Mouse (Mus musculus) midbrain, embryonic 10.5 days (tissue): Measurements from ENCODE around the gene Tnfrsf8. TPM values are rescaled to one million over a fixed set of nuclear protein-coding genes. Genes with fewer than 3 reads are reported as not detected.

Source experiments
- DNase-seq: peaks from one replicate; pipeline ENCODE4 v3.0.0-alpha.2; 2017; ENCODE audit warnings: low spot score
- H3K27ac ChIP-seq: fragments of 300-500 bp; sonication (generic); replicated peaks from 2 replicates; pipeline ENCODE4 v1.5.1; 2016; ENCODE audit warnings: mild to moderate bottlenecking
- H3K27me3 ChIP-seq: fragments of 300-500 bp; sonication (generic); 2 replicates; pipeline ENCODE4 v1.6.1; 2016; ENCODE audit warnings: low read depth, mild to moderate bottlenecking; ENCODE audit not compliant: poor library complexity, severe bottlenecking
- H3K36me3 ChIP-seq: fragments of 300-500 bp; sonication (generic); 2 replicates; pipeline ENCODE4 v1.6.1; 2016; ENCODE audit warnings: mild to moderate bottlenecking, moderate library complexity
- H3K4me1 ChIP-seq: fragments of 300-500 bp; sonication (generic); 2 replicates; pipeline ENCODE4 v1.6.1; 2016
- H3K4me3 ChIP-seq: fragments of 300-500 bp; sonication (generic); 2 replicates; pipeline ENCODE4 v1.5.1; 2016; ENCODE audit warnings: mild to moderate bottlenecking, moderate library complexity
- H3K9me3 ChIP-seq: fragments of 300-500 bp; sonication (generic); replicated peaks from 2 replicates; pipeline ENCODE4 v1.6.1; 2016; ENCODE audit warnings: mild to moderate bottlenecking
- WGBS: fragments of 180-500 bp; shearing (Covaris S2); methylation state at CpG from one replicate; pipeline ENCODE4 v1.1.7; 2016; 5-methylcytosine and 5-hydroxymethylcytosine counted together
- polyA plus RNA-seq: library from polyadenylated mRNA; unstranded; fragments of >200 nt; fragmentation: Nextera tagmentation; extraction: Ambion mirVana; gene quantifications from 2 replicates; pipeline ENCODE4 v1.2.1, GENCODE M21; 2016

Tnfrsf8 gene
- polyA plus RNA-seq, 1 experiment from 2014 or later: not detected

DNA sequence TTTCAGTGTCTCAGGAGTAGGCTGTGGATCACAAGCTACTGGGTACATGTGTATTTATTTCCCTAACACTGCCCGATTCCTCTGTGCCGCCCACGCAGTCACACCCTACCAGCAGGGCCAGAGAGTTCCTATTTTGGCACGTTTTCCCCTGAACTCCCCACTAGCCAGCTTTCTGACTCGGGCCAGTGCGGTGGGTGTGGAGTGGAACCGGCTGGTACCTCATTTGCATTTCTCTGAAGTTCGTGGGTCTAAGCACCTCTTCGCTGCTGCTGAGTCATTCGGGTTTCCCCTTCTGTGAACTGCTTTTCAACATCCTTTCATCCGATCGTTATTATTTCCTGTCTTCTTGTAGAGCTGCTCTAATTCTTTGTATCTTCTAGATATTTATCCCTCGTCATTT lies 60.5 kb downstream of the Tnfrsf8 start:
- Histone ChIP-seq H3K27ac (no peak overlapping the region), H3K36me3 (no peaks in the 10 kb centered on the region), H3K9me3 (no peaks in the 10 kb centered on the region), H3K4me1 (no peaks in the 10 kb centered on the region), H3K27me3 (no peaks in the 10 kb centered on the region), H3K4me3 (no peak overlapping the region)
- 64% methylated on average over 13 of the region's 13 CpGs for WGBS
- no peak for DNase-seq

DNA sequence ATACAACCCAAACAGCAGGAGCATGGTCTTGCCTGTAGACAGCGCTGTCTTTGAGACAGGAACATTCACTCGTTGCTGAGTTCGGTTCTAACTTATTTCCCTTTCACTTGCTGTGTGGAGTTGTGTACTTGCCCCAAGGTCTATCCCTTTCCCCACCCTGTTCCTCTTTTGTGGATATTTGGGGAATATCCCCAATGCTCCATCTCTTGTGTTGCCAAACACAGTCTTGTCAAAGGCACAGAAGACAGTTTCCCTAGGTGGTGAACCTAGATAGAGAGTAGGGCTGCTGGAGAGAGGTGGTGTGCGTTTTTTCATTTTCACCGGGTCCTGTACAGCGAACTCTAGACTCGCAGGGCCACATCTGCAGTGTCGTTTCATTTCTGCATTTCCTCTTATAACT lies 62.4 kb downstream of the Tnfrsf8 start:
- H3K4me1 ChIP-seq: no peaks in the 10 kb centered on the region
- H3K27me3 ChIP-seq: peaks cover 9% of the 10 kb centered on the region
- no peak for DNase-seq
- no peaks in the 10 kb centered on the region for H3K9me3 ChIP-seq
- H3K36me3 ChIP-seq: no peaks in the 10 kb centered on the region
- WGBS: 92% methylated on average over 8 of the region's 8 CpGs
- H3K4me3 ChIP-seq: no peak overlapping the region
- H3K27ac ChIP-seq: no peak overlapping the region

DNA sequence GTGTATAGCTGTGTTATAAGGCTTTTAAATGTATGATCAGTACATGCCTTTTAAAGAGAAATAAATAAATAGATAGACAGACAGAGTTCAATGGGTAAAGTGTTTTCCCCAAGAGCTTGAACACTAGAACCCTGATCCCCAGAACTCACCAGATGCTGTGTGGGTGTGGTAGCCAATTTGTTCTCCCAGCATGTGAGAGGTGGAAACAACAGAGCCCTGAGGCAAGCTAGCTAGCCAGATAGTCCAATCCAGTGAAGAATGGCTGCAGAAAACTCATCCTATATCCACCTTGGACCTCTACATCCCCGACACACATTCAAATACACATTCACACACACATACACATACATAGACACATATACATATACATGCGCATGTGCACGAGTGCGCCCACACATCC lies 63.4 kb downstream of the Tnfrsf8 start:
- no peak for DNase-seq
- peaks cover 20% of the 10 kb centered on the region for H3K27me3 ChIP-seq
- H3K4me3 ChIP-seq: no peak overlapping the region
- H3K36me3 ChIP-seq: no peaks in the 10 kb centered on the region
- H3K4me1 ChIP-seq: peaks cover 5% of the 10 kb centered on the region
- H3K9me3 ChIP-seq: no peaks in the 10 kb centered on the region
- 93% methylated on average over 4 of the region's 4 CpGs for WGBS
- no peak overlapping the region for H3K27ac ChIP-seq

DNA sequence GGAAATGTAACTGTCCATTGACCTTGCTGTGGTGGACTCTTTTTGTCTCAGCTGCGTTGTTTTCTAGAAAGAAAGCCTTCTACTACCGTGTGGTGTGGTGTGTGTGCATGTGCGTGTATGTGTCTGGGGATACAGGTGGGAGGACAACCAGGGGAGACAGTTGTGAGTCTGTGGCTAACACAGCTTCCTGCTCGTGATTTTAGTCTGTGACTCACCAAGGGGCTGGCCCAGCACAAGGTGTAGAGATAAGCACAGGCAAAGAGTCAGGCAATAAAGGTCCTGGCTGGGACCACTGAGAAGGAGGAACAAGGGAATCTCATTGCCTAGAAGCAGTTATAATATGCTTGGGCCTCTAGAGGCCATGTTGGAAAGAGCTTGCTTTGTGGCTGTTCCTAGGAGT lies 65.0 kb downstream of the Tnfrsf8 start:
- DNase-seq: no peak
- Histone ChIP-seq H3K4me1 (peaks cover 14% of the 10 kb centered on the region), H3K9me3 (no peaks in the 10 kb centered on the region), H3K27me3 (peaks cover 35% of the 10 kb centered on the region), H3K36me3 (no peaks in the 10 kb centered on the region), H3K4me3 (no peak overlapping the region), H3K27ac (no peak overlapping the region)
- WGBS: 86% methylated on average over 4 of the region's 4 CpGs

DNA sequence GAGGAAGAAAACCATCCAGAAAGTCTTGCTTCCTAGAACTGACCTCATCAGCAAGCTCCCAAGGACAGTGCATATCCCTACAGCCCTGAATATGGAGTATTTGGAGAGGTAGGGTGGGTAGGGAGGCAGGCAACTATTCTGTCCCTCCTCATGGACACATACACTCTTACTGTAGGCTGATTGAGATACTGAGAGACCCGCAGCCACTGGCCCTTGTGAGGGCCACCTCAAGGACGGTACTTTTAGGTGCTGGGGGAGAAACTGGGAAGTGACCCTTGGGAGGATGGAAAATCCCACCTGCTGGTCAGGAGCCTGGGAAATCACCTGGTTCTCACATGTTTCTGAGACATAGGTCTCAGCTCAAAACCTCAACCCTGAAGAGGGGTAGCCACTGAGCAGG lies 67.4 kb downstream of the Tnfrsf8 start:
- DNase-seq: no peak
- Histone ChIP-seq H3K27ac (no peak overlapping the region), H3K36me3 (no peaks in the 10 kb centered on the region), H3K9me3 (no peaks in the 10 kb centered on the region), H3K27me3 (peaks cover 42% of the 10 kb centered on the region), H3K4me3 (no peak overlapping the region), H3K4me1 (peaks cover 14% of the 10 kb centered on the region)
- 70% methylated on average over 2 of the region's 2 CpGs for WGBS

DNA sequence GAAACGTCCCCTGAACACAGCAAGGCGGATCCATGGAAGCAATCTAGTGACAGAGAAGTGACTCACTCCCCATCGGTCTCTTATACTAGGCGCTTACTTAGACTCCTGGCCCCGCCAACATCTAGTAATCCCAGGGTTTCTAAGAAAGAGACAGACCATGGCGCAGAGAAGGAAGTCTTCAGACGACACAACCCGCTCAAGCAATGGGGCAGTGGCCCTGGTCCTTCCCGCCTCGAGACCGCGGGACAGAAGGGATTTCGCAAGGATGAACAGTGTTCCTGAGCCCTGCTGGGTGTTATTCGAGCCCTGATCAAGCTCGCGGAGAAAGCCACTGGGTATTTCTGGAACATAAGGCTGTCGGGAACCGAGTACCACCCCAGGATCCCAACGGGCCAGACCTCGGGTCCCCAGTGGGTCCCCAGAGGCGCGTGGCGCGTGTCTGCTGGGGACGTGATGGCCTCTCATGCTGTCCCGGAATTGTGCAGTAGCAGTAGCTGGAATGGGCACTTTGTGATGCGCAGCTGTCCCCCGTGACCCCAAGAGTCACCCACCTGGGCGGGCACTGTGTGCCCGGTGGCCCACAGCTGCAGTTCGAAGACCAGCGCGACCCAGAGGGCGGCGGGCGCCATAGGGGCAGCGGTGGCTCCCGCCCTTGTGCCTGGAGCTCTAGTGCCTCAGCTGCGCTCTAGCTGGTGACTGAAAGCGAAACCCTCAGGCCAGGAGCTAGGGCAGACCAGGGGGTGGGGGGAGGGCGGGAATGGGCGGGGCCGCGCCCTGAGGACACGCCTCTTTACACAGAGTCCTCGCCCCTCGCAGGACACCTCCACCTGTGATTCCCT lies 68.6 kb downstream of the Tnfrsf8 start, which contains the start of gene Tnfrsf1b:
Gene Tnfrsf1b, minus strand, starts transcription at position 698 of the 839 bp plus-strand sequence.
- peak; percentile 48 for DNase-seq
- H3K27ac ChIP-seq: peak within 1 kb of the TSS; percentile 75
- WGBS: 1% methylated on average over 47 of the region's 47 CpGs
- peaks cover 14% of the 10 kb centered on the region for H3K4me1 ChIP-seq
- peak within 1 kb of the TSS; percentile 62 for H3K4me3 ChIP-seq
- peaks cover 42% of the 10 kb centered on the region for H3K27me3 ChIP-seq
- no peaks in the 10 kb centered on the region for H3K36me3 ChIP-seq
- H3K9me3 ChIP-seq: no peaks in the 10 kb centered on the region

DNA sequence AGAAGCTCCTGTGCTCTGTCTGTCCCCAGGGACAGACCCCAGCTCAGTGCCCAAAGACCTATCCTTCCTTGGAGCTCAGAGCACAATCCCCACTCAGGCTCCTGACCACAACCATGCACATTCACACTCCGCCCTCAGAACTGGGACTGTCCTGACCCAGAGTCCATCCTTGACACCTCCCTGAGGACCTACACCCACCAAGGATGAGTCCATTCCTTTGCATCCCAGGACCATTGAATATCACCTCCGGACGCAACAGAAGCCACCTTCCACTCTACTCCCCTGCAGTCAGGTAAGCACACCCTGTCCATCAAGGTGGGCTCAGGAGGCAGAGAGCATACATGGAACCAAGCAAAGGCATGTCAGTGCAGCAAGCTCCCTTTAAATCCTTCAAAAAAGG lies 69.4 kb downstream of the Tnfrsf8 start:
- DNase-seq: no peak
- 89% methylated on average over 3 of the region's 3 CpGs for WGBS

DNA sequence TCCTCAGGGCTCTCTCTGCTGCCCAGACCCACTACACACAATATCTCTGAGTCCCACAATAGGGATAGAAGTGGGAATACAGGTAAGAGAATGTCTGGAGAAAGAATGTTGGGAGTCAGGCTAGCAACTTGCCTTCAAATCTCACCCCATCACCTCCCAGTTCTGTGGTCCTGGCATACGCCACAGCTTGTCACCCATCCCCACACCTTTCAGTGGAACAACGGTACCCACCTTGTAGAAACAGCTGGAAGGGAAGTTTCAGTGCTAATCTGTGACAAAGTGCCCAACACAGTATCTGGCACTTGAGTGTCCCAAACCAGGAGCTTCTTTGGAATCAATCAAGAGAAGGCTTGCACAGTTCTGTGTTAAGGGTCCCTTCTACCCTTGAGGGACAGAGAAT lies 70.3 kb downstream of the Tnfrsf8 start:
- 92% methylated on average over 2 of the region's 2 CpGs for WGBS

More for the DNA sequence above, 69.4 kb downstream of the Tnfrsf8 start:
- Histone ChIP-seq H3K4me3 (peak overlapping the region; percentile 62), H3K9me3 (no peaks in the 10 kb centered on the region), H3K4me1 (peaks cover 14% of the 10 kb centered on the region), H3K27me3 (peaks cover 42% of the 10 kb centered on the region), H3K27ac (no peak overlapping the region), H3K36me3 (no peaks in the 10 kb centered on the region)

DNA sequence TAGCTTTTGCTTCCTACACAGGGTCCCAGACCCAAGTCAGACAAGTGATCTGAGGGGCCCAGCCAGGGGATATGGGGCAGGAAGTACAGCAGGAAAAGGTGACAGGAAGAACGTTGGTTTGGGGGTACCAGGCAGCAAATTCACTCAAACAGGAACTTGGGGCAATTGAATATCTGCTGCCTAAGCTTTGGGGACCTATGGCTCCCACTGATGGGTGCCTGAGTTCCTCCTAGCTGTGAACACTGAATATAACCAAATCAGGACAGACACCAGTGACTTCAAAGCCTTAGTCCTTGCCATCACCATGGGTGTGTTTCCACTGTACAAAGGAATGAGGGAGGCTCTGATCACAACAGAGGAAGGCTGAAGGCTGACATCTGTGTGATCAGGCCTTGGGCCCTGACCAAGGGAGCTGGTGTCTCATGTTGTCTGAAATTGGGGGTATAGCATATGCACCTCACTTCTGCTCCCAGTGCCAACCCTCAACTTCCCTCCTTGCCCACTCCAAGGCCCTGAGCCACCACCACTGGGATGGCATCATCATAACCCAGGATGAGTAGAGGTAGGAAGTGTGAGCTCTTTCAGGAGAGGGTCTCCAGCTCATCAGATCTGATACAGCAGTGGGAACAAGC lies 72.1 kb downstream of the Tnfrsf8 start:
- DNase-seq: no peak

More for the DNA sequence above, 70.3 kb downstream of the Tnfrsf8 start:
- Histone ChIP-seq H3K27me3 (peaks cover 42% of the 10 kb centered on the region), H3K9me3 (no peaks in the 10 kb centered on the region), H3K4me1 (peaks cover 14% of the 10 kb centered on the region), H3K27ac (no peak overlapping the region), H3K4me3 (no peak overlapping the region), H3K36me3 (no peaks in the 10 kb centered on the region)
- no peak for DNase-seq

DNA sequence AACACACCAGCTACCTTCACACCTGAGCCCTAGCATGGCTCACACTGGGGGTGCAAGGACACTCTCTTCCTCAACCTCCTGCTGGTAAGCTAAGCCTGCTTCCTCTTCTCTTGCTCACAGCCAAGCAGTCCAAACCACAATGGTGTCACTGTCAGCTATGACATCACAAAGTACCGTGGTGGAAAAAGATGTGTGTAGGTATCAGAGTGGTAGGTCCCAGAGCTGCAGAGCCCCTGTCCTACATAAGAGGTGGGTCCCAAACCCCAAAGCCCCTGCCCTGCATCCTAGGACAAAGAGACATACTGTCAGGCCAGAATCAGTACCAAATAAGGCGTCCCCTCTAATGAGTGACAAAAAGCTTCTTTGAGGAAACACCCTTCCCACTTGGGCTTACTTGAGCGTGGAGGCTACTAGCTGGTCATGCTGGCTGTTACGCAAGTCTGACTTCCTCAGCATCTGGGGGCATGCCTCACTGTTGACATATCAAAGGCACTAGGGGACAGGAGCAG lies 74.2 kb downstream of the Tnfrsf8 start:
- no peak overlapping the region for H3K27ac ChIP-seq
- H3K27me3 ChIP-seq: peaks cover 14% of the 10 kb centered on the region
- no peaks in the 10 kb centered on the region for H3K9me3 ChIP-seq
- H3K36me3 ChIP-seq: no peaks in the 10 kb centered on the region
- peaks cover 2% of the 10 kb centered on the region; the same call in 1 of the 2 replicates for H3K4me1 ChIP-seq
- no peak overlapping the region for H3K4me3 ChIP-seq
- 73% methylated on average over 4 of the region's 4 CpGs for WGBS
- DNase-seq: no peak

More for the DNA sequence above, 72.1 kb downstream of the Tnfrsf8 start:
- 60% methylated on average over 1 of the region's 1 CpGs for WGBS
- Histone ChIP-seq H3K27ac (no peak overlapping the region), H3K27me3 (peaks cover 35% of the 10 kb centered on the region), H3K36me3 (no peaks in the 10 kb centered on the region), H3K4me1 (peaks cover 14% of the 10 kb centered on the region), H3K4me3 (no peak overlapping the region), H3K9me3 (no peaks in the 10 kb centered on the region)

DNA sequence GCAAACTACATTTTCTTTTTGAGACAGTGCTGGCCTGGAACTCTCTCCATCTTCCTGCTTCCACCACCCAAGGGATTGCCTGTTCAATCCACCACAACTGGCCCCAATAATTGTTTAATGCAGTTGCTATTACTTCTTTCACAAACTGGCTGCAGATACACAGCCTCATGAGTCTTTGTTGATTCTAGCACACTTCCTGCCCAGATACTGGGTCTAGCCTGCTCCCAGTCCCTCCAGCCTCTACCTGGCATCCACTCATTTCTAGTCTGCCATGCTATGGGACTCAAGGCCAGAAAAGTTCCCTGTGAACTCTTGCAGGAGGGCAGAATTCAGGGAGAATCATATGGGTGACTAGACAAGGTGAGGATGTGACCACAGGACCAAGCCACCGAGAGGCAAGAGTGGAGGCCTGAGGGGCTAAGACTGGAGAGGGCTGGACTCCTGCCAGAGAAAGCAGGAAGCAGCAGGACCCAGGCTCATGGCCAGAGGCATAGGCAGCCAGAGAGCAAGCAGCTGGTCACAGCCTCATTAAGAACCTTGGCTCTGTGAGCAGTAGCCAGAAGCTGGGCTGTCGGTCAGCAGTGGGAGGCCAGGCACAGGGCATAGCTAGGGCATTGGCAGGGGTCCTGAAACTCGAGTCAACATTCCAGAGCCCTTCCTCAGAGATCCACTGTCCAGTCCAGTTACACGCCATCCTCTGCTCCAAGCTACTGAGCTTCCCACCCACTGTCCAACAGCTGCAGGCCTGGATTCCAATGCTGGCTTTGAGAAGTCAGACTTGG lies 75.7 kb downstream of the Tnfrsf8 start:
- DNase-seq: no peak
- no peaks in the 10 kb centered on the region for H3K4me1 ChIP-seq
- 72% methylated on average over 4 of the region's 4 CpGs for WGBS
- no peaks in the 10 kb centered on the region for H3K27me3 ChIP-seq
- no peaks in the 10 kb centered on the region for H3K36me3 ChIP-seq
- no peak overlapping the region for H3K27ac ChIP-seq
- H3K9me3 ChIP-seq: no peaks in the 10 kb centered on the region
- H3K4me3 ChIP-seq: no peak overlapping the region

DNA sequence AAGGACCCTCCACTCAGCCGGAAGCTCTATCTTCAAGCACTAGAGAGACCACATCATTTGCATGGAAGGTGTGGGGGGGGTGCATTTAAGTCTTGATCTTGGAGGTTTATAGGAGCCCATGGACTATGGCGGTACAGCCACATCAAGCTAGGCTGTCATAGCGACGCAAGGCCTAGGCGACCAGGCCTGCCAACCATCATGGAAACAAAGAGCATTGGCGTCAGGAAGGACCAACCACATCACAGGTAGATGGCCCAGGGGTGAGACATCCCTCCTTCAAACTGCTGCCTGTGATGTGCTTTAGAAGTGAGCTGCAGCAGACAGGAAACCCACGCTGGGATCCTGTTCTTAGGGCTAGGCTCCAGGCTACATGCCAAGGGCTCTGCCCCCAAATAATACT lies 78.9 kb downstream of the Tnfrsf8 start:
- H3K4me1 ChIP-seq: peaks cover 13% of the 10 kb centered on the region
- H3K36me3 ChIP-seq: no peaks in the 10 kb centered on the region
- DNase-seq: no peak
- no peaks in the 10 kb centered on the region for H3K27me3 ChIP-seq
- no peaks in the 10 kb centered on the region for H3K9me3 ChIP-seq
- WGBS: 95% methylated on average over 7 of the region's 7 CpGs
- no peak overlapping the region for H3K4me3 ChIP-seq
- no peak overlapping the region for H3K27ac ChIP-seq
